Mouse (Mus musculus) CD8-positive naive resting alpha-beta T cell, adult 2 months (primary cell): ENCODE data around the gene Pank1.

Experiments used
- DNase-seq, 2 experiments: peaks; one replicate each; pipeline ENCODE4 v3.0.0; 2022; ENCODE audit warnings: low read depth in 2 of 2, low spot score in 2 of 2

Gene Pank1

GRCm38 (mm10) chr19:34878603-34879541 lies at the start of gene Pank1:
TSS of gene Pank1 (minus strand) at chr19:34879455.
- DNase-seq, result peak; percentile 35 to 46

DNA sequence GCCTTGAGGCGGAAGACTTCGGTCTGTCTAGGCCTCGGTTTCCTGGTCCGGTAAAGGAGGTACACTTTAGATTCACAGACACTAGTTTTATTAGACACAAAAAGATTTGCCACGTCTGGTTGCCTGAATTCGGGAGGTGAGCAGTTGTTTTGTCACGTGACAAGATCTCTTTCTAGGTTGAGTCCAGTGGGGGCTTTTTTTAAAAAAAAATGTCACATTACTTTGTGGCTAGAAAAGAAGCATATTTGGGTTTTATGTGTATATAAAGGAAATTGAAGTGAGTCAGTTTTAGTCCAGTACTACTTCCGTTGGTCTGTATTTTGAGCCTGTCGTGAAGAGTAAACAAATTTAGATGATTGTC lies 43.3 kb upstream of the Pank1 start:
- DNase-seq, result no peak

DNA sequence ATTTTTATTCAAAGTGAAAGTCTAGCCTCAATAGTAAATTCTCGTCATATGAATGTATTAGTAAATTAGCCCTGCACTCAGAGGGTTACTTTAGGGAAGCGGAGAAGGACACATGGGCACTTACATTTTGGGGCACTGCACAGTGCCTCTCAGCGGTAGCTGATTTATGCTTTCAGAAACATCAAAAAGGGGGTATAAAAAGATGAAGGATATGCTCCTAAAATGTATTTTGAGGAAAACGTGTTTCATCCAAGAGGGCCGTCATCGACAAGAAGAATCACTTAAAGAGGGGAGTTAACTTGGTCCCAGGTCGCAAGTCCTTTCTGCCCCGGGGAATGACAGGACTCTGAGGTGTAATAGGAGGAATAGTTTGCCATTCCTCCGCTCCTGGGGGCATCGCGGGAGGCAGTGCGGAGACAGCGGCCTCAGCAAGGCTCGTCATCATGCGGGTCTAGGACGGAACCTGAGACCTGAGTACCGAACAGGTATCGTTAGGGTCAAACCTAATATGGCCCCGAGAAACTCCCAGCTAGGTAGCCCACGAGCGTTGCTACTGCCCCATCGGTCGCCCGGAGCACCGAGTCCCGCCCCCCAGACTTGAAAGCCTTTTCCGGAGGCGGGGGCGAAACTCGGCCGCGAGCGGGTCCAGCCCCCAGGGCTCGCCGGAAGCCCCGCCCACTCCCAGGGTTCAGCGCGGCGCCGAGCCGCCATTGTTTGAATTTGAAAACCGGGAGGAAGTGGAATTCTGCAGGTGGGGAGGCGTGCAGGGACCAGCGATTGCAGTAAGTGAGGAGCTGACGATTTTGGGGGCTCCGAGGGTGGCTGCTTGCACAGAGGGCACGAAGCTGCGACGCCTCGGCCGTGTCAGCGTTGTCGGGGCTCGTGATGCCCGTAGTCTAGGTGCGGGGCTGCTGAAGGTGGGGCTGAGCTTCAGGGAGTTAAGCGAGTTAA lies 42.7 kb upstream of the Pank1 start, which contains the start of gene Kif20b:
Kif20b (plus strand) TSS at position 710 of the 951 bp plus-strand sequence.
- DNase-seq, result peak; percentile 89 to 93

GRCm38 (mm10) chr19:34921253-34921651 lies 42.0 kb upstream of the Pank1 start:
- DNase-seq, result peak; percentile 3 to 6

DNA sequence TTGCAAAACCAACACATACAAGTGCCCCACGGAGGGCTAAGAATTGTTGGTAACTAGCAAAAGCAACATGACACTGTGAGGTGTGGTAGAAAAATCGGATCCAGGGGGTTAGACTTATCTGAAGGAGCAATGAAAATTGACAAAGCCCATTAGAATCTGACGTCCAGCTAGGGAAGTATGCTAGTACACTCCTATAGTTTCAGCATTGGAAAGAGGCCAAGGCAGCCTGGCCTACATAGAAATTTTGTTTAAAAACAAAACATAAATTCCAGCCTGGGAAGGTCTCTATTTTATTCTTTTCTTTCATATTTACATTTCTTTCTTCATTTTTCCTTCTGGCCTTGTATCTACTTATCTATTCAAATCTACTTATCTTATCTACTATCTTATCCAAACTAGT lies 41.3 kb upstream of the Pank1 start:
- no peak for DNase-seq

GRCm38 (mm10) chr19:34920066-34920465 lies 40.8 kb upstream of the Pank1 start:
- no peak for DNase-seq

DNA sequence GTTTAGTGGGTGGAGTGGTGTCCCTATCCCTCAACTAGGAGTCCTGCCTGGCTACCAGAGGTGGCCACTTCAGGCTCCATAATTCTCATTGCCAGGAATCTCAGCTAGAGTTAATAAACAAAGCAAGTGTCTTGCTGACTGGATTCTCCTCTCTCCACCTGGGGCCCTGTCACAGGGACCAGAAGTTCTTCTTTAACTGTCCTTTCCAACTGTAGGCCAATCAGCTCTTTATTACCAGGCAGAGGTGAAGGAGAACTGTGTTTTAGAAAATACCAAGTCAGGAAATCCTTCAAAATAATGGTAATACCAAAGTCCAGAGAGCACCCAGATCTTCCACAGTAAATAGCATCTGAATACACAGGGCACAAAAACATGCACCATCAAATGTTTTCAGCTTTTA lies 33.1 kb upstream of the Pank1 start:
- no peak for DNase-seq

DNA sequence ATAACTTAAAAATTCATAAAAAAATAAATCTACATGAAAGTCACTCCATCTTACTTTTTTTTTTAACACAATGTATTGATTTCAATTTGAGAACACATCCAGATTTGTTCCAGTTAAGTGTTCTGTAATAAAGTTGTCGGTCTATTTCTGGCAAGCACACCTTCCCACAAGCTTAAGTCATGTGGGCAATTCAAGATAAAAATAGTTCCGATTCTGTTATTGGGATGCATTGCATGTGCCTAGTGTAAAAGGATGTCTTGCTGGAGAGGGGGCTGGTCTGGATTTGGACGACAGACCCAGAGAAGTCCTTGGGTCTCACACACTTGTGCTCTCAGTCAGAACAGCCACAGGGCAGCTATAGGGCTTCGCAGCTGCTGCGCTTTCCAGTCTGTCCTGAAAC lies 27.5 kb upstream of the Pank1 start:
- no peak for DNase-seq

DNA sequence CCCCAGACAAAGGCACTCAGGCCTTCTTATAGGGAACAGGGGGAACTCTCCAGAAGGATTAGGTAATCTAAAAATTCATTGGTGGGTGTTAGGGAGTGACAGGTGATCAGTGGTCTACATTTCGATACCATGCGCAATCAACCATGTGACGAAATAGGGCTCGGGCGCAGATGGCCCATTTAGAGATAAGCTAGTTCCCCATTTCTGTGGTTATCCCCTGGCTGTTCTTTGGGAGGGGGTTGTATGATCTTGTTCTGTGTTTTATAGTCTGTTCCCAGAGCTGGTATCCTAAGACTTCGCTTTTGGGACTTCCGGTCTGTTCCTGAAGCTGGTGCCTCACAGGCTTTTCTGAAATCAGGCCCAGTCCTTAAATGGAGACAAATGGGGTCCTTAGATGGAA lies 26.2 kb upstream of the Pank1 start:
- DNase-seq, result no peak

- no peak for DNase-seq
Measured at GRCm38 (mm10) chr19:34904032-34904431, 24.8 kb upstream of the Pank1 start.

- DNase-seq, result no peak
Measured at GRCm38 (mm10) chr19:34901735-34902134, 22.5 kb upstream of the Pank1 start.

DNA sequence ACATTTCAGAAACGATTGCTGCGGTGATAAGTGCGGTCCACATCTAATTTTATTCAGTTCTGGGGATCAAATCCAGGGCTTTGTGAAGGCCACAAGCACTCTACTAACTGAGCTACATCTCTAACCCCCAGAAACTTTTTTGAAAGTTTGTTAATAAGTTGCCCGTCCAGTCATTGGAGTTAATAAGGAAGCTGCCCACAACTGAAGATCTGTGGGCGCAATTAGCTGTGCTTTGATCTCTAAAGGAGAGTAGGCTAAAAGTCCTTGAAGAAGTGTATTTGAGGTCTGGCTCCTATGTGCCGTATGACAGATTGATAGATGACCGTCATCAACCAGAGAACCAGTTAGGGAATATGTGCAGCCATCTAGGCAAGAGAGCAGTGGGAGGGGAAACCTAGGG lies 22.0 kb upstream of the Pank1 start:
- no peak for DNase-seq

GRCm38 (mm10) chr19:34898941-34899340 lies 19.7 kb upstream of the Pank1 start:
- DNase-seq, result no peak

DNA sequence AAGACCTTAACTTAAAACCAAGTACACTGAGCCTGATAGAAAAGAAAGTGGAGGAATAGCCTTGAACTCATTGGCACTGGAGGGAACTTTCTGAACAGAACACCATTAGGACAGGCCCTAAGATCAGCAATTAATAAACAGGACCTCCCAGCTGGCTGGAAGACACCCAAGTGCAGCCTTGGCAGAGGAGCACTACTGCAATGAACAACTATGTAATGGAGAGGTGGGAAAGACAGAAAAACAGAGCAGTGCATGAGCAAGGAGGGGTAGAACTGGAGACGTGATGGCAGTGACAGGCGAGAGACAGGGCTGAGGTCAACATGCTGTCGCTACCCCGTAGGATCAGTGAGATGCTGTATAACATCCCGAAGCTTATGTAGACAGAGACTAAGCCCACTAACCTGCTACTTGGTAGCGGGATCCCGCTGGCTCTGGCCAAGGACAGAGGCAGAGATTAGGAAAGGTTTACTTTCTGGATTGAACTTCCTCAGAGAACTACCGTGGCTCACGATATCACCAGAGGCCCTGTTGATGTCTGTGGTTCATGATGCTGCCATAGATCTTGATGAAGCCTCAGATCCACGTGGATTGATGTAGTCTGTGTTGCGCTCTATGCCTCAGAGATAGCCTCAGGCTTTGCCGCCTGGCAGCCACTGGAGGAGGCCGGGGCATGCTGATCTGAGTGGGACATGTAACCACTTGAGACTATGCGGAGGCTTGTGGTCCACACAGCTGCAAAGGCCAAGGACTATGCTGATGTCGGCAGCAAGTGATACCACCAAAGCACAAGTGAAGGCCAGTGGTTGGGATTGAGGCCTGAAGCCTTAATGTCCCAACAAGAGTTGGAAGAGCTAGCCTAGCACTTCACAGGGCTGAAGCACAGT lies 18.1 kb upstream of the Pank1 start:
- DNase-seq, result no peak

- no peak for DNase-seq
Measured at GRCm38 (mm10) chr19:34895082-34895481, 15.8 kb upstream of the Pank1 start.

DNA sequence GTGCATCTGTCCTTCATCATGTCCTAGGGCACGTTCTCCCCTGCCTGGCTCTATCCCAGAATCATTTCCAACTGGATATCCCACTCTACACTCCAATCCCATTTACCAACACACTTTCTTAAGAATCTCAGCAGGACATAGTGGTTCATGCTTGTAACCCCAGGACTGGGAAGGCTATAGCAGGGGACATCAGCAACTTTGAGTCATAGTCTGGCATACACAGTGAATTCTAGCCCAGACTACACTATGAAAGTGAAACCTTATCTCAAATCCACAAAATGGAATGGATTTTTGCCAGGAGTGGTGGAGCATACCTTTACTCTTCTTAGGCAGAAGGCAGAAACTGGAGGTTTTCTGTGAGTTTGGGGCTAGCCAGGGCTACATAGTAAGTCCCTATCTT lies 12.3 kb upstream of the Pank1 start:
- DNase-seq, result no peak

DNA sequence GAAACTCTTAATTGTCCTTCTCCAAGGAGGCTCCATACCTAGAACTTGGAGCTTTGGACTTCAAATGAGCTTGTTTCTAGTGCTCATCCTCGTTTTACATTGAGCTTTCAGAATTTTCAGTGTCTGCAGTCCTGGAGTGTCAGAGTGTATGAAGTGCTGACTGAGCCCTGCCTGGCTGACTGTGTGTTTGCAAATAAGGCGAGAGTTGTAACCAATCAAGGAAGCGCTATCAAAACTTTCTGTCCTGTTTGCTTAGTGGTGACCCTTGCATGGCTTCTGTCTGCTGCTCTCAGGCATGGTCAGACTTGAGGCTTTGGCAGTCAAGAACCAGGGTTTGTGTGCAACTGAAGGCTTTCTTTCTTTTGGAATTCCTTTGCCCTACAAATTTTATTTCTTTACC lies 11.7 kb upstream of the Pank1 start:
- DNase-seq, result no peak

GRCm38 (mm10) chr19:34886324-34886723 lies 7.1 kb upstream of the Pank1 start:
- DNase-seq, result no peak

DNA sequence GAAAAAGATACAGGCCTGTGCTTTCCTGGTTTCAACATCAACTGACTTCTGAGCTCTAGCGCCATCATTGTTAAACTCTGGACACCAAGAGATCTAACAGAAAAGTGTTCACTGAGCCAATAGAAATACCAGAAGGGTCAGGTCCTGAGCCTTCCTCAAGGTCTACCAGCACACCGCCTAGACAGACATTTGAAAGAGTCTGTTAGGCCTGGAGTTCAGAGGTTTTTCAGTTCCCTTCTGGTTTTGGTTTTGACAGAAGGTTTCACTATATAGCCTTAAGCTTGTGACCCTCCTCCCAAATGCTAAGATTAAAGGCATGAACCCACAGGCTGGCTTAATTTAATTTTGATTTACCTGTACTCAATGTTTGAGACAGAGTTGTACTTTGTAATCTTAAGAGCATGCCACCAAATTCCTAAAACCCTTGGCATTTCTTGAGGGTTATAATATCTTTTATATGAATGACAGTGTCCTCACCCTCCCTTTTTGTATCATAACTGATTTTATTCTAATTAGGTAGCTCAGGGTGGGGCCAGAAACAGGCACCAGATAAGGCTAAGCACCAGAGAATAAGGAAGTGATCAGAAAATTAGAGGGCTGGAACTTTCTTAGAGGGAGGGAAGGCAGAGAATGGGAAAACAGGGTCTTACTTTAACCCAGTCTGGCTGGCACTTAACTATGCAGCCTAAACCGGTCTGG lies 4.4 kb upstream of the Pank1 start:
- DNase-seq, result no peak

DNA sequence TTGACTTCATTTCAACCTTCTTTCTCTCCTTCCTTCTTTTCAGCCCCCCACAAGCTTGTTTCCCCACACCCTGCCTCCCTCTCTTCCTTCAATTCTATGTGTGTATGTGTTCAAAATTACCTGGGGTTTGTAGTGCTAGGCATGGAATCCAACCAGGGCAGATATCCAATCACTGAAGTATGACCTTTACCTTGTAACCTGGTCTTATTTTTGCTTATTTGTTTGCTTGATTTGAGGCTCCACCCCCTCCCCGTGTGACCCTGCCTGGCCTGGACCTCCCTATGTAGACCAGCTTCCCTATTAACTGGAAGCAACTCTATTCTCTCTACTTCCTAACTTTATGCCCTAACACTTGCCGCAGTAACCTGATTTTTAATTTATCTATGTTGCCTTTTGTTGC lies 3.2 kb upstream of the Pank1 start:
- DNase-seq, result no peak
